Mouse (Mus musculus): Measurements from ENCODE around the gene Large1.
"Not testable (repeated sequence)": the region's sequence is repeated elsewhere in the genome, so short reads cannot be mapped to it uniquely, and the experiment has no call there.

Large1 gene

GRCm38 (mm10) chr8:73142660-73143395 is 210.5 kb downstream of the Large1 start:
- Histone ChIP-seq H3K27me3 (ENCODE audit: insufficient read depth, low read length) (no peaks in the 10 kb centered on the region), H3K4me3 (replicated peaks; ENCODE audit: low read length) (no peak overlapping the region), H3K4me1 (replicated peaks; ENCODE audit: low read depth, low read length) (peaks cover 9% of the 10 kb centered on the region), H3K36me3 (ENCODE audit: insufficient read depth, low read length) (no peaks in the 10 kb centered on the region), H3K9me3 (ENCODE audit: low read length) (no peaks in the 10 kb centered on the region)
- TF ChIP-seq CTCF (conservative IDR thresholded peaks at IDR 0.05; ENCODE audit: low read length) (no peak), POU5F1 (IDR thresholded peaks at IDR 0.05; ENCODE audit: borderline replicate concordance, low read length) (no peak), NANOG (IDR thresholded peaks at IDR 0.05; ENCODE audit: borderline replicate concordance, low read length) (no peak)

GRCm38 (mm10) chr8:73135397-73135796 is 217.9 kb downstream of the Large1 start:
- Histone ChIP-seq H3K36me3 (ENCODE audit: insufficient read depth, low read length) (no peaks in the 10 kb centered on the region), H3K27me3 (ENCODE audit: insufficient read depth, low read length) (no peaks in the 10 kb centered on the region), H3K9me3 (ENCODE audit: low read length) (no peaks in the 10 kb centered on the region), H3K4me1 (replicated peaks; ENCODE audit: low read depth, low read length) (no peaks in the 10 kb centered on the region), H3K4me3 (replicated peaks; ENCODE audit: low read length) (no peak overlapping the region)
- TF ChIP-seq NANOG (IDR thresholded peaks at IDR 0.05; ENCODE audit: borderline replicate concordance, low read length), result no peak
- no peak for TF ChIP-seq CTCF (conservative IDR thresholded peaks at IDR 0.05; ENCODE audit: low read length)
- no peak for TF ChIP-seq POU5F1 (IDR thresholded peaks at IDR 0.05; ENCODE audit: borderline replicate concordance, low read length)

- H3K4me1 ChIP-seq (replicated peaks; ENCODE audit: low read depth, low read length), result no peaks in the 10 kb centered on the region
- H3K36me3 ChIP-seq (ENCODE audit: insufficient read depth, low read length), result no peaks in the 10 kb centered on the region
- TF ChIP-seq NANOG (IDR thresholded peaks at IDR 0.05; ENCODE audit: borderline replicate concordance, low read length) (no peak), POU5F1 (IDR thresholded peaks at IDR 0.05; ENCODE audit: borderline replicate concordance, low read length) (no peak), CTCF (conservative IDR thresholded peaks at IDR 0.05; ENCODE audit: low read length) (no peak)
- no peaks in the 10 kb centered on the region for H3K27me3 ChIP-seq (ENCODE audit: insufficient read depth, low read length)
- H3K4me3 ChIP-seq (replicated peaks; ENCODE audit: low read length), result no peak overlapping the region
- no peaks in the 10 kb centered on the region for H3K9me3 ChIP-seq (ENCODE audit: low read length)
Measured at GRCm38 (mm10) chr8:73132080-73132479, 221.3 kb downstream of the Large1 start.

- Histone ChIP-seq H3K4me1 (replicated peaks; ENCODE audit: low read depth, low read length) (no peaks in the 10 kb centered on the region), H3K9me3 (ENCODE audit: low read length) (no peaks in the 10 kb centered on the region), H3K27me3 (ENCODE audit: insufficient read depth, low read length) (no peaks in the 10 kb centered on the region), H3K36me3 (ENCODE audit: insufficient read depth, low read length) (no peaks in the 10 kb centered on the region), H3K4me3 (replicated peaks; ENCODE audit: low read length) (no peak overlapping the region)
- no peak for TF ChIP-seq POU5F1 (IDR thresholded peaks at IDR 0.05; ENCODE audit: borderline replicate concordance, low read length)
- no peak for TF ChIP-seq NANOG (IDR thresholded peaks at IDR 0.05; ENCODE audit: borderline replicate concordance, low read length)
- no peak for TF ChIP-seq CTCF (conservative IDR thresholded peaks at IDR 0.05; ENCODE audit: low read length)
Measured at GRCm38 (mm10) chr8:73123864-73124499, 229.4 kb downstream of the Large1 start.

- no peaks in the 10 kb centered on the region for H3K27me3 ChIP-seq (ENCODE audit: insufficient read depth, low read length)
- H3K4me1 ChIP-seq (replicated peaks; ENCODE audit: low read depth, low read length), result no peaks in the 10 kb centered on the region
- no peaks in the 10 kb centered on the region for H3K36me3 ChIP-seq (ENCODE audit: insufficient read depth, low read length)
- H3K9me3 ChIP-seq (ENCODE audit: low read length), result no peaks in the 10 kb centered on the region
- TF ChIP-seq POU5F1 (IDR thresholded peaks at IDR 0.05; ENCODE audit: borderline replicate concordance, low read length) (no peak), NANOG (IDR thresholded peaks at IDR 0.05; ENCODE audit: borderline replicate concordance, low read length) (no peak), CTCF (conservative IDR thresholded peaks at IDR 0.05; ENCODE audit: low read length) (no peak)
- no peak overlapping the region for H3K4me3 ChIP-seq (replicated peaks; ENCODE audit: low read length)
Measured at GRCm38 (mm10) chr8:73112332-73112895, 240.9 kb downstream of the Large1 start.

- H3K36me3 ChIP-seq (ENCODE audit: insufficient read depth, low read length), result no peaks in the 10 kb centered on the region
- peaks cover 18% of the 10 kb centered on the region for H3K4me1 ChIP-seq (replicated peaks; ENCODE audit: low read depth, low read length)
- TF ChIP-seq CTCF (conservative IDR thresholded peaks at IDR 0.05; ENCODE audit: low read length) (no peak), NANOG (IDR thresholded peaks at IDR 0.05; ENCODE audit: borderline replicate concordance, low read length) (peak; percentile 89), POU5F1 (IDR thresholded peaks at IDR 0.05; ENCODE audit: borderline replicate concordance, low read length) (peak; percentile 27; the same call in 1 of the 2 replicates)
- no peaks in the 10 kb centered on the region for H3K27me3 ChIP-seq (ENCODE audit: insufficient read depth, low read length)
- peaks cover 7% of the 10 kb centered on the region; the same call in 1 of the 2 replicates for H3K9me3 ChIP-seq (ENCODE audit: low read length)
- no peak overlapping the region for H3K4me3 ChIP-seq (replicated peaks; ENCODE audit: low read length)
Measured at GRCm38 (mm10) chr8:73104089-73104488, 249.3 kb downstream of the Large1 start.

GRCm38 (mm10) chr8:73101069-73101468 is 252.3 kb downstream of the Large1 start:
- H3K9me3 ChIP-seq (ENCODE audit: low read length), result peaks cover 7% of the 10 kb centered on the region; the same call in 1 of the 2 replicates
- no peaks in the 10 kb centered on the region for H3K36me3 ChIP-seq (ENCODE audit: insufficient read depth, low read length)
- H3K4me1 ChIP-seq (replicated peaks; ENCODE audit: low read depth, low read length), result peaks cover 18% of the 10 kb centered on the region
- no peaks in the 10 kb centered on the region for H3K27me3 ChIP-seq (ENCODE audit: insufficient read depth, low read length)
- TF ChIP-seq POU5F1 (IDR thresholded peaks at IDR 0.05; ENCODE audit: borderline replicate concordance, low read length) (no peak), CTCF (conservative IDR thresholded peaks at IDR 0.05; ENCODE audit: low read length) (no peak), NANOG (IDR thresholded peaks at IDR 0.05; ENCODE audit: borderline replicate concordance, low read length) (no peak)
- H3K4me3 ChIP-seq (replicated peaks; ENCODE audit: low read length), result no peak overlapping the region

- not testable (repeated sequence) for H3K27me3 ChIP-seq (ENCODE audit: insufficient read depth, low read length); H3K9me3 ChIP-seq (ENCODE audit: low read length); H3K4me3 ChIP-seq (replicated peaks; ENCODE audit: low read length); H3K36me3 ChIP-seq (ENCODE audit: insufficient read depth, low read length)
- peaks cover 18% of the 10 kb centered on the region for H3K4me1 ChIP-seq (replicated peaks; ENCODE audit: low read depth, low read length)
Measured at GRCm38 (mm10) chr8:73100607-73101006, 252.7 kb downstream of the Large1 start.

Measured in E14TG2a.4 (cell line).